Comparison of ENCODE assay signal across 12 mouse cellular contexts in genomic region chr19:10267953-10268352, GRCm38 (mm10). TPM values are rescaled to one million over a fixed set of nuclear protein-coding genes. Genes with fewer than 3 reads are reported as not detected.
DNase-seq lines count a peak whose midpoint lies in the region; ATAC-seq lines count a peak whose summit lies in the region.
"Had no signal": no experiment of that assay in that cellular context is flagged by ENCODE, and none has a peak within 500 bp of the region (broad histone marks: within the 10 kb centered on the region; RNA-seq: fewer than 3 reads in every experiment).

No protein-coding gene starts in this region.

- H3K4me1 ChIP-seq in intestine, embryonic 16.5 days (ENCODE audit: control insufficient read depth, insufficient read depth, low read length): peaks cover 31% of the 10 kb centered on the region
- peaks cover 17% of the 10 kb centered on the region for H3K4me1 ChIP-seq in liver, embryonic 13.5 days (replicated peaks)

- no peaks in the 10 kb centered on the region for H3K9me3 ChIP-seq in intestine, embryonic 16.5 days (ENCODE audit: control insufficient read depth, low read length)
- H3K9me3 ChIP-seq in liver, embryonic 13.5 days (replicated peaks): no peaks in the 10 kb centered on the region
- H3K9me3 ChIP-seq: embryonic facial prominence, embryonic 15.5 days; hindbrain, embryonic 10.5 days; limb, embryonic 13.5 days had no signal

- 60% methylated on average over 10 of the region's 10 CpGs for WGBS in intestine, embryonic 16.5 days
- 64% methylated on average over 10 of the region's 10 CpGs for WGBS in liver, embryonic 13.5 days (ENCODE audit: insufficient replicate concordance)

- no peaks in the 10 kb centered on the region for H3K27me3 ChIP-seq in intestine, embryonic 16.5 days (replicated peaks; ENCODE audit: control insufficient read depth, insufficient read depth, low read length)
- peaks cover 15% of the 10 kb centered on the region; the same call in 1 of the 2 replicates for H3K27me3 ChIP-seq in liver, embryonic 13.5 days
- H3K27me3 ChIP-seq: embryonic facial prominence, embryonic 15.5 days had no signal

- H3K9ac ChIP-seq in intestine, embryonic 16.5 days (ENCODE audit: low read depth, low read length): no peak overlapping the region
- no peak overlapping the region for H3K9ac ChIP-seq in liver, embryonic 13.5 days
- H3K9ac ChIP-seq: embryonic facial prominence, embryonic 15.5 days; limb, embryonic 13.5 days had no signal

- no peak overlapping the region for H3K4me3 ChIP-seq in intestine, embryonic 16.5 days (ENCODE audit: low read length)
- no peak overlapping the region for H3K4me3 ChIP-seq in liver, embryonic 13.5 days (replicated peaks)
- H3K4me3 ChIP-seq: embryonic facial prominence, embryonic 15.5 days; hindbrain, embryonic 10.5 days; limb, embryonic 13.5 days had no signal

- peak; percentile 83 for ATAC-seq in intestine, embryonic 16.5 days
- peak; percentile 61 for ATAC-seq in liver, embryonic 13.5 days (ENCODE audit: low read depth)

- H3K36me3 ChIP-seq in intestine, embryonic 16.5 days (ENCODE audit: control insufficient read depth, insufficient read depth, low read length): no peaks in the 10 kb centered on the region
- H3K36me3 ChIP-seq in liver, embryonic 13.5 days: no peaks in the 10 kb centered on the region
- H3K36me3 ChIP-seq: embryonic facial prominence, embryonic 15.5 days; hindbrain, embryonic 10.5 days; limb, embryonic 13.5 days had no signal

- peak; percentile 56 for DNase-seq in lung, postnatal 36 days
- no peak for DNase-seq in lung, postnatal 4 days
- no peak for DNase-seq in liver, embryonic 13.5 days
- no peak for DNase-seq in embryo, embryonic 9.5 days (ENCODE audit: extremely low spot score)
- no peak for DNase-seq in thymus, adult 18-20 months
- DNase-seq in left cerebral cortex, adult 9 months (ENCODE audit: low spot score in 2 of 2): no peak
- DNase-seq: cerebellum, adult 8-10 months; thymus, postnatal 25 days had no signal

- H3K4me2 ChIP-seq in intestine, embryonic 16.5 days (ENCODE audit: low read depth, low read length): no peak overlapping the region
- H3K4me2 ChIP-seq in liver, embryonic 13.5 days: no peak overlapping the region
- H3K4me2 ChIP-seq: embryonic facial prominence, embryonic 15.5 days; limb, embryonic 13.5 days had no signal

- H3K27ac ChIP-seq in intestine, embryonic 16.5 days (ENCODE audit: low read length): no peak overlapping the region
- no peak overlapping the region; the same call in 1 of the 2 replicates for H3K27ac ChIP-seq in liver, embryonic 13.5 days
- H3K27ac ChIP-seq: embryonic facial prominence, embryonic 15.5 days; hindbrain, embryonic 10.5 days; limb, embryonic 13.5 days had no signal

RNA-seq across cellular contexts. Expression of gene Myrf, which starts 27.4 kb away (rescaled TPM):
- 9.9 and 10.1 TPM in 2 replicates for polyA plus RNA-seq in intestine, embryonic 16.5 days (2015; fragmentation: Nextera tagmentation; extraction: Ambion mirVana)
- polyA plus RNA-seq in liver, embryonic 13.5 days (2015; fragmentation: Nextera tagmentation; extraction: Ambion mirVana): 3.2 and 3.4 TPM in 2 replicates

RNA-seq across cellular contexts. Expression of gene Dagla, which starts 36.7 kb away (rescaled TPM):
- polyA plus RNA-seq in intestine, embryonic 16.5 days (2015; fragmentation: Nextera tagmentation; extraction: Ambion mirVana): 2.6 and 3.2 TPM in 2 replicates
- 0.20 and 0.32 TPM in 2 replicates for polyA plus RNA-seq in liver, embryonic 13.5 days (2015; fragmentation: Nextera tagmentation; extraction: Ambion mirVana)
